Comparison of ENCODE assay signal across 24 mouse cellular contexts in the genomic region with DNA sequence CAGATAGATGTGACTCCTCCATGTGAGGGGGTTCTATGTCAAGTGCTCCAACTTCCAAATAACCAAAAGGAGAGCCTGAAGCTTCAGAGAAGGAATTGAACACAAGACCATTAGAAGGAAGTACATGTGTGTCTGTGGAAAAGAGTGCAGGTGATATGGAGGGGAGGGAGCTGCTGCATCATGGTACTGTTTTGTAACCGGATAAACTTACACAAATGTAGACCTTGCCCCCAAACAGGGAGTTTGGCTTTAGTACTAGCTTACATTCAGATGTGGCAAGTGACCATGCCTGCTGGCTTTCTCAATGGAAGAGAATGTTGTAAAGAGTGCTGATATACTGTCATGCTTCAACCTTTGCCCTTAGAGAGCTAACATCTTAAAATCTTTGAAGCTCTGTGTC.
A peak's percentile ranks its signal among the peaks of the same experiment; 100 is the strongest.
DNase-seq lines count a peak whose midpoint lies in the region; ATAC-seq lines count a peak whose summit lies in the region.
"Had no signal": no experiment of that assay in that cellular context is flagged by ENCODE, and none has a peak within 500 bp of the region (broad histone marks: within the 10 kb centered on the region; RNA-seq: fewer than 3 reads in every experiment).

No protein-coding gene starts in this region.

- intact Hi-C loops in heart, postnatal 25 days (cut with DNase I) = no loop called here

- no peak overlapping the region for H3K27ac ChIP-seq in liver, embryonic 15.5 days (replicated peaks)
- no peak overlapping the region for H3K27ac ChIP-seq in liver, embryonic 12.5 days
- no peak overlapping the region for H3K27ac ChIP-seq in midbrain, embryonic 11.5 days (ENCODE audit: low read depth, low read length)
- no peak overlapping the region for H3K27ac ChIP-seq in midbrain, embryonic 14.5 days (replicated peaks; ENCODE audit: low read depth, low read length)
- H3K27ac ChIP-seq: embryonic facial prominence, embryonic 10.5 days; embryonic facial prominence, embryonic 12.5 days; forebrain, embryonic 13.5 days; forebrain, embryonic 15.5 days had no signal

- H3K9me3 ChIP-seq in liver, embryonic 15.5 days (replicated peaks) = no peaks in the 10 kb centered on the region
- H3K9me3 ChIP-seq in liver, embryonic 12.5 days (replicated peaks) = no peaks in the 10 kb centered on the region
- H3K9me3 ChIP-seq in midbrain, embryonic 11.5 days (ENCODE audit: control insufficient read depth, low read length) = no peaks in the 10 kb centered on the region
- no peaks in the 10 kb centered on the region for H3K9me3 ChIP-seq in midbrain, embryonic 14.5 days (ENCODE audit: control insufficient read depth, low read length)
- H3K9me3 ChIP-seq: embryonic facial prominence, embryonic 10.5 days; embryonic facial prominence, embryonic 12.5 days; forebrain, embryonic 13.5 days; forebrain, embryonic 15.5 days; G1E had no signal

- H3K36me3 ChIP-seq in liver, embryonic 15.5 days (replicated peaks) = no peaks in the 10 kb centered on the region
- no peaks in the 10 kb centered on the region for H3K36me3 ChIP-seq in liver, embryonic 12.5 days
- no peaks in the 10 kb centered on the region for H3K36me3 ChIP-seq in midbrain, embryonic 11.5 days (ENCODE audit: control insufficient read depth, insufficient read depth, low read length)
- peaks cover 32% of the 10 kb centered on the region for H3K36me3 ChIP-seq in midbrain, embryonic 14.5 days (ENCODE audit: control insufficient read depth, insufficient read depth, low read length)
- H3K36me3 ChIP-seq: G1E had no signal

- DNase-seq in heart, adult 11 months = peak; percentile 28
- no peak for DNase-seq in heart, postnatal 25 days (ENCODE audit: low spot score)
- DNase-seq in midbrain, embryonic 11.5 days (ENCODE audit: low spot score, missing footprints) = peak; percentile 53
- no peak for DNase-seq in midbrain, embryonic 14.5 days
- DNase-seq: adrenal gland, adult 8-10 months; adrenal gland, postnatal 14 days; adrenal gland, postnatal 36 days; B cell, adult 2 months; cerebellum, adult 11-12 months; cerebellum, adult 2 months; cerebellum, adult 9-10 months; cerebellum, postnatal 10 days; cerebellum, postnatal 25 days had no signal

- 49% methylated on average over 1 of the region's 1 CpGs for WGBS in liver, embryonic 15.5 days (ENCODE audit: insufficient replicate concordance)
- WGBS in liver, embryonic 12.5 days (ENCODE audit: insufficient replicate concordance) = 78% methylated on average over 1 of the region's 1 CpGs
- WGBS in midbrain, embryonic 11.5 days = 86% methylated on average over 1 of the region's 1 CpGs
- WGBS in midbrain, embryonic 14.5 days = 97% methylated on average over 1 of the region's 1 CpGs

- peaks cover 20% of the 10 kb centered on the region for H3K4me1 ChIP-seq in liver, embryonic 15.5 days (replicated peaks)
- peaks cover 25% of the 10 kb centered on the region for H3K4me1 ChIP-seq in liver, embryonic 12.5 days
- H3K4me1 ChIP-seq in midbrain, embryonic 11.5 days (ENCODE audit: control insufficient read depth, insufficient read depth, low read length) = no peaks in the 10 kb centered on the region
- no peaks in the 10 kb centered on the region for H3K4me1 ChIP-seq in midbrain, embryonic 14.5 days (ENCODE audit: control insufficient read depth, insufficient read depth, low read length)
- H3K4me1 ChIP-seq: embryonic facial prominence, embryonic 12.5 days; forebrain, embryonic 13.5 days had no signal

- H3K27me3 ChIP-seq in liver, embryonic 15.5 days = no peaks in the 10 kb centered on the region
- H3K27me3 ChIP-seq in liver, embryonic 12.5 days (replicated peaks) = no peaks in the 10 kb centered on the region
- no peaks in the 10 kb centered on the region for H3K27me3 ChIP-seq in midbrain, embryonic 11.5 days (ENCODE audit: control insufficient read depth, insufficient read depth, low read length)
- no peaks in the 10 kb centered on the region for H3K27me3 ChIP-seq in midbrain, embryonic 14.5 days (ENCODE audit: control insufficient read depth, insufficient read depth, low read length)
- H3K27me3 ChIP-seq: CH12.LX; embryonic facial prominence, embryonic 12.5 days; forebrain, embryonic 13.5 days; forebrain, embryonic 15.5 days; Patski had no signal

- peak; percentile 40; the same call in 1 of the 2 replicates for ATAC-seq in liver, embryonic 15.5 days (ENCODE audit: insufficient read depth)
- ATAC-seq in liver, embryonic 12.5 days = no peak
- no peak for ATAC-seq in midbrain, embryonic 11.5 days (ENCODE audit: low FRiP score)
- no peak for ATAC-seq in midbrain, embryonic 14.5 days (ENCODE audit: low FRiP score, low TSS enrichment)
- ATAC-seq: activated CD4-positive, CD25-positive, alpha-beta regulatory T cell, adult 4 months; CD4-positive, CD25-positive, alpha-beta regulatory T cell, adult 4 months; forebrain, embryonic 13.5 days; forebrain, embryonic 15.5 days; Patski had no signal

- no peak overlapping the region for H3K4me2 ChIP-seq in liver, embryonic 15.5 days
- H3K4me2 ChIP-seq in liver, embryonic 12.5 days = no peak overlapping the region
- H3K4me2 ChIP-seq in midbrain, embryonic 11.5 days = no peak overlapping the region
- no peak overlapping the region for H3K4me2 ChIP-seq in midbrain, embryonic 14.5 days (ENCODE audit: low read length)
- H3K4me2 ChIP-seq: embryonic facial prominence, embryonic 12.5 days; forebrain, embryonic 13.5 days; forebrain, embryonic 15.5 days had no signal

- no peak overlapping the region for H3K4me3 ChIP-seq in liver, embryonic 15.5 days (replicated peaks)
- H3K4me3 ChIP-seq in liver, embryonic 12.5 days = no peak overlapping the region
- H3K4me3 ChIP-seq in midbrain, embryonic 11.5 days (ENCODE audit: low read depth, low read length) = no peak overlapping the region
- H3K4me3 ChIP-seq in midbrain, embryonic 14.5 days (replicated peaks; ENCODE audit: low read depth, low read length) = no peak overlapping the region
- H3K4me3 ChIP-seq: embryonic facial prominence, embryonic 10.5 days; embryonic facial prominence, embryonic 12.5 days; forebrain, embryonic 13.5 days; forebrain, embryonic 15.5 days had no signal

- H3K9ac ChIP-seq in liver, embryonic 15.5 days = no peak overlapping the region
- H3K9ac ChIP-seq in liver, embryonic 12.5 days = no peak overlapping the region
- H3K9ac ChIP-seq in midbrain, embryonic 11.5 days (ENCODE audit: low read length) = no peak overlapping the region
- H3K9ac ChIP-seq in midbrain, embryonic 14.5 days (replicated peaks; ENCODE audit: low read length) = no peak overlapping the region
- H3K9ac ChIP-seq: embryonic facial prominence, embryonic 12.5 days; forebrain, embryonic 13.5 days; forebrain, embryonic 15.5 days had no signal

Comparison
In these comparisons a context has a peak if more than half of its experiments do, and no peak if none do; other contexts are left out.
1. DNase-seq: peak in heart, adult 11 months (single experiment) and midbrain, embryonic 11.5 days (single experiment); none in heart, postnatal 25 days (single experiment) and midbrain, embryonic 14.5 days (single experiment).